Mouse (Mus musculus) spleen, adult 18-20 months (tissue): ENCODE measurements around the gene Dexi.

Experiments used
- DNase-seq, 2 experiments: peaks; one replicate each; pipeline ENCODE4 v3.0.0; 2022; ENCODE audit warnings: mixed read lengths in 2 of 2

Dexi gene

GRCm38 (mm10) chr16:10542698-10543365 lies at the start of gene Dexi:
TSS of gene Dexi (minus strand) at chr16:10543054.
- peak; percentile 87 to 92 for DNase-seq

DNA sequence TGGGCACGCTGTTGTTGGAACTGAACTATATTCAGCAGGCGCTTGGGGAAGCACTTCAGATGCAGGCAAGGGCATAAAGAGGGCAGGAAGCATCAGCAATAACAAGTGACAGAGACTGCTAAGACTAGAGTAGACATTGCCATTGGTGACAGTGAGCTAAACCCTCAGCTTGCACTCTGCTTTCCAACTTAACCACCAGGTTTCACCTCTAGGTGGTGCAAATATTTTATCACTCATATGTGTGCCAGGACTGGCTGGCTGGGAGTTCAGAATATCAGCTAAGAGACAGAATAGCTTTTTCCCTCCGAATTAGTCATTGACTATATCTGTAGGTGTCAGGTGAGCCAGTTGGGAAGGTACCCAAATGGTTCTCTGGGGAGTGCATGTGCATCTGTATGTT lies 43.7 kb upstream of the Dexi start:
- no peak for DNase-seq

- DNase-seq: no peak
These were observed 42.3 kb upstream of the Dexi start for GRCm38 (mm10) chr16:10585165-10585564.

- no peak for DNase-seq
These were observed 38.5 kb upstream of the Dexi start for GRCm38 (mm10) chr16:10581234-10581898.

DNA sequence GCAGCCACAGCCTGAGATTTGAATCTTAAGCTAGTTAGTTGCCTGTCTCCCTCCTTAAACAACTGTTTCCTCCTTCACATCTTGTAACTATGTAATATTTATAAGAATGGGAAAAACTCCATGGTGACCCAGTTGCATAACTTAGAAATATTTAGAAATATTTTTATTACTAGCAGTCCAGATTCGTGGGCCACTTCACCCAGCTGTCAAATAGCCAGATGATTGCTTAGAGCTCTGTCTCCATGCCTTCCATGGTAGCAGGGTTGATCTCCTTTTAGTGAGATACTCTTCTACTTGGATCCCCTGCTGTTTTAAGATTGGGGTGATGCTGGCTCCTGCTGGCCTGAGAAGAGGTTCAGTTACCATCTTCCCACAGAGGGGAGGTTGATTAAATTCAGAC lies 35.5 kb upstream of the Dexi start:
- DNase-seq: no peak

GRCm38 (mm10) chr16:10577548-10577947 lies 34.7 kb upstream of the Dexi start:
- no peak for DNase-seq

- no peak for DNase-seq
These were observed 33.1 kb upstream of the Dexi start for GRCm38 (mm10) chr16:10575915-10576314.

- DNase-seq: no peak
These were observed 32.1 kb upstream of the Dexi start for GRCm38 (mm10) chr16:10574936-10575335.

GRCm38 (mm10) chr16:10571820-10572219 lies 29.0 kb upstream of the Dexi start:
- no peak for DNase-seq

DNA sequence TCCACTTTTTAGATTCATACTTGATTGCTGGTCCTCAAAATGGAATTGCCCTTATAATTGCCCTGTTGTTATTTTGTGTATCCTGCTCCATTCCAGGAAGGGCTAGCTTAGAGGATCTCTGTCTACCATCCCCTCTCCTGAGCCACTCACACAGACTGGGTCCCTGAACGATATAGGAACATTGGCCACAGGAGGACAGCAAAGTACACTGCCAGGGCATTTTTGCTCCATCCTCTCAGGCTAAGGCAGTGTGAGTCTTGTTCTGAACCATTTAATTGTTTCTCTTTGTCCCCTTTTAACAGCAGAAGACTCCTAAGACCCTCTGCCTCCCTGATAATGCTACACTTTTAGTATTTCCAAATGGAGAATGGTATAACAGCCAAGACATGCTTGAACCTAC lies 27.9 kb upstream of the Dexi start:
- peak; percentile 18 to 58 for DNase-seq

DNA sequence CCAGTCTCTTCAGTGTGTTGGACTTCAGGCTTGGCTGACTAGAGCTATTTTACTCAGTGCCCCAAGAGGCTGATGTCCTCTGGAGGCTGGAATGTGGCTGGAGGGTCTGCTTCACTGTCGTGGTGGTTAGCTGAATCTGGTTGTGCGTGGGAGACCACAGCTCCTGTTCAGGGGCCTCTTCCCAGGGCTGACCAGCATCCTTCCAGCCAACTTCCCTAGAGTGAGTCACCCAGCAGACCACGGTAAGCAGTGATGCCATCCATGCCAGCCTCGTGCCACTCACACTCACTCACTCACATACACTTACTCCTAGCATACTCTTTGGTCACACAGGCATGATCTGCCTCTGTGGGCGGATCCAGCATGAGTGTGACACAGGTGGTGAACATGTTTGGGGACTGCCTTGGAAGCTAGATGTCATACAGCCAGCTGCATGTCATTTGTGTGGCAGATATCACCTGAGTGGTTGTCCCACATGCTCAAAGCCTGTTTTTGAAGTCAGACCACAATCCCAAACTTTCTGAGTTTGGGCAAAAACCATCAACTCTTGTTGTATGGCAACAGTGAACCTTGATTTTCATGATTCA lies 27.0 kb upstream of the Dexi start:
- no peak for DNase-seq

DNA sequence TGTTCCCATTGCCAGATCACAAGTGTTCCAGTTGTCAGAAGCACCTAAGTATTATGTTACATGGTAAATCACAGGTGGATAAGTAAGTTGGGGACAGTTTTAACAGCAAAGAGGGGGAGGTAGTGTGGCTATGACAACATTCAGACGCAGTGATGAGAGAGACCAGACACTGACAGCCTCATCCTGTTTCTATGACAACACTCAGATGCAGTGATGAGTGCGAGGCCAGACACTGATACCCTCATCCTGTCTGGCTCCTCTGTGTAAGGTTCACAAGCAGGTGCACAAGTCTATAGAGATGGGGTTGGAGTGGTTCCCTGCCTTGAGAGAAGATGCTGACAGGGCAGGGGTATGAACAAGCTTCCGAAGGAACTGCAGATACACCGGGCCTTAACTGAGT lies 24.3 kb upstream of the Dexi start:
- no peak for DNase-seq

GRCm38 (mm10) chr16:10565278-10565885 lies 22.5 kb upstream of the Dexi start:
- DNase-seq: peak; percentile 32 to 69

DNA sequence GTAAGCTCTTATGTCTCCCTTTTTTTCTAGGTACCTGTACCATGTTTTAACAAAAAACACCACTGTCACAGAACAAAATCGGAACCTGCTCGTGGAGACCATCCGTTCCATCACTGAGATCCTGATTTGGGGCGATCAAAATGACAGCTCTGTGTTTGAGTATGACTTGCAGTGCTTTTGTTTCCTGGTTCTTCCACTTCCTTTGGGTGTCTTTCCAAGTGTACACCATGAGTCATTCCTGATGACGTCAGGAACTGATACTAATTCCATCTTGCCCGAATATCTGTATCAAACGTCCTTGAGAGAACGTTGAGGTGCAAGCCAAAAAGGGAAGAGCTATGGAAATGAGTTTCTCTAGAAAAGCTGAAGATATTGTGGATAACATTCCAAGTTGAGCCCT lies 17.1 kb upstream of the Dexi start:
- no peak for DNase-seq

DNA sequence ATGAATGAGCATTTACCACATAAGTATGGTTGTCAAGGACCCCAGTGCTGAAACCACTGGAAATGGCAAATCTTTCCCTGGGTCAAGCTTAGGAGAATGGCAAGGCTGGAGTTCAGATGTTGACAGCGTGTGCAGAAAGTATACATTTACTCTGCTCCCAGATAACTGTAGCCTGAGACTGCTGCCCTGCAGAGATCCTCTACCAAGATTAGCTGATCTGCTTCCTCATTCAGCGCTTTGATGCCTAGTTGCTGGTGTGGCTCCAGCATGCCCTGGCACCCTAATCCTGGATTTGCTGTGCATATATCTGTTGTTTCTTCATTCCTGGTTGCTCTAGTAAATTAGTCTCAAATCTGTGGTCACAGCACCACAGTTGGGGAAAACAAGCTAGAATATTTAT lies 11.0 kb upstream of the Dexi start:
- DNase-seq: no peak

- no peak for DNase-seq
These were observed 8.7 kb upstream of the Dexi start for GRCm38 (mm10) chr16:10551592-10551991.

GRCm38 (mm10) chr16:10549600-10549999 lies 6.7 kb upstream of the Dexi start:
- no peak for DNase-seq

- no peak for DNase-seq
These were observed 6.1 kb upstream of the Dexi start for GRCm38 (mm10) chr16:10548938-10549337.

GRCm38 (mm10) chr16:10546865-10547264 lies 4.0 kb upstream of the Dexi start:
- no peak for DNase-seq

- DNase-seq: peak; percentile 94 to 95
These were observed 2.3 kb upstream of the Dexi start, which contains the start of gene Clec16a for GRCm38 (mm10) chr16:10544995-10545622. TSS of gene Clec16a (plus strand) at chr16:10545339.

GRCm38 (mm10) chr16:10542266-10542665 lies 588 bp downstream of the Dexi start:
- DNase-seq: no peak

DNA sequence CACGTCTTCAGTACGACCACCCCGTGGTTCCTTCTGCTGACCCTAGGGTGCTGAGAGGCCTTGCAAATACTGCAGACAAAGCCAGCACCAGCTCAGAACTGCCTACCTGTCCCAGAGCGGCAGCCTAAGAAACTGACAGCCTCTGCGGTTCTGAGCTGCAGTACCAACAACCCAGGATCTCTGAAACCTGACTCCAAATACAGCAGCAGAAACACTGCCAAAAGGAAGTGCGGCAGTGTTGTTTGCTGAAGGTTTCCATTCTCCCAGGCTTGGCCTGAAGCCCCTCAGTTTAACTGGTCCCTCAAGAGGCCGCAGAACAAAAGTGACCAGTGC lies 1.3 kb downstream of the Dexi start:
- DNase-seq: no peak
